Mouse (Mus musculus) kidney, postnatal 36 days (tissue): Measurements from ENCODE around the gene Eef2k.
"Not testable (repeated sequence)": the region's sequence is repeated elsewhere in the genome, so short reads cannot be mapped to it uniquely, and the experiment has no call there.

Source experiments
- DNase-seq, 2 experiments: peaks; one replicate each; pipeline ENCODE4 v3.0.0; 2021 to 2022; ENCODE audit warnings: mixed read lengths in 2 of 2

Eef2k gene

DNA sequence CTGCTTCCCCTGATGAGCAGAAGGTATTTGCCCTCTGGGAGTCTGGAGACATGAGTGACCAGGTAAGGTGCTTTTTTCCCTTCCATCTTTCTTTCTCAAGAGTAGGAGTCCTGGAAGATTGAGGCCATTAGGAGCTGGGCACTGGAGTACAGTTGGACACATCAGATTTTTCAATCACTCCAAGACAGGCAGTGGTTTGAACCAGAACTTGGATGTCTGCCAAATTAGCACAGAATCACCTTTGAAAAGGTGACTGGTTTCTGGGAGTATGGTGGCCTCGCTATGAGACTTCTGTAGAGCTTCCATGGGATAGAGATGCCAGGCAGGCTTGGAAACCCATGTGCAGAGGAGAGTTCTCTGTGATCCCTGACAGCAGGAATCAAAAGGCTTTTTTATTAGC is 99.9 kb downstream of the Eef2k start:
- peak in 1 of 2 experiments; percentile 55 for DNase-seq

DNA sequence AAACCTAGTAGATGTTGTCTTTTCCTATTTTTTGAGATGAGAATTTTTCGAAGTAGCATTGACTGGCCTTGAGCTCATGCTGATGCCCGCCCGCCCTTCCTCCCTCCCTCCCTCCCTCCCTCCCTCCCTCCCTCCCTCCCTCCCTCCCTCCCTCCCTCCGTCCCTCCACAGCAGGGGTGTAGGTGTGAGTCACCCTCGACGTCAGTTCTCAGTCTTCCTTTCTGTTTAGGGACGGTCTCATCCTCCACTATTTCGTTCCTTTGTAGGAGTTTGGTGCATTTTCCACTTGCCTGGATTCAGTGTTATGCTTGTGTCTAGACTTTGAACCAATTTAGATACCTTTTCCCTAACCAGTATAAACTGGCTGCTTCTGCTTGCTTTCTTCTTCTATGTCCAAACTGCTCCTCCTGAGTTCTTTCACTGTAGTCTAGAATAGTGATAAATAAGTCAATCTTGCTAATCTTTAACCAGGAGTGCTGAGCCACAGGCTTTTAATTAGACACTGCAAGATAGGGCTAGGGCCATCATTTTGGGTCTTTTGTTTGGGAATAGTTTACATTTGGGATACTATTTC is 101.4 kb downstream of the Eef2k start:
- peak in 1 of 2 experiments; percentile 75 for DNase-seq

DNA sequence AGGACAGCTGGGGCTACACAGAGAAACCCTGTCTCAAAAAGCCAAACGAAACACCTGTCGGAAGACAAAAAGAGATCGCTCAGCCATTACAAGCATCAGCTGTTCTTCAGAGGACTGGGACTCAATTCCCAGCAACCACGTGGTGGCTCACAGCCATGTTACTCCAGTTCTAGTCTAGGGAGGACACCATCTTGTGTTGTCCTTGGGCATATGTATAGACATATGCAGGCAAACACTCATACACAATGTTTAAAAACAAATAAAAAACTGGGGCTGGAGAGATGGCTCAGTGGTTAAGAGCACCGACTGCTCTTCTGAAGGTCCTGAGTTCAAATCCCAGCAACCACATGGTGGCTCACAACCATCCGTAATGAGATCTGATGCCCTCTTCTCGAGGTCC is 111.0 kb downstream of the Eef2k start:
- not testable (repeated sequence) for DNase-seq
